Mouse (Mus musculus) heart, postnatal 36 days (tissue): ENCODE data around the gene Map6d1. TPM values are rescaled to one million over a fixed set of nuclear protein-coding genes. Genes with fewer than 3 reads are reported as not detected.
A peak's percentile ranks its signal among the peaks of the same experiment; 100 is the strongest.

ENCODE experiments used
- DNase-seq, 2 experiments: peaks; one replicate each; pipeline ENCODE4 v3.0.0; 2021 to 2022
- intact Hi-C: fragments of 180-260 bp; cut with DNase I; formaldehyde crosslinking; loops from one replicate; pipeline ENCODE4 v1.15.1; 2025
- total RNA-seq, 2 experiments: library from RNA; stranded (reverse); gene quantifications; 2 replicates each; pipeline ENCODE4 v1.2.3; 2021

Gene Map6d1
- total RNA-seq, 2 experiments from 2014 or later = 1.3 to 1.5 TPM

DNA sequence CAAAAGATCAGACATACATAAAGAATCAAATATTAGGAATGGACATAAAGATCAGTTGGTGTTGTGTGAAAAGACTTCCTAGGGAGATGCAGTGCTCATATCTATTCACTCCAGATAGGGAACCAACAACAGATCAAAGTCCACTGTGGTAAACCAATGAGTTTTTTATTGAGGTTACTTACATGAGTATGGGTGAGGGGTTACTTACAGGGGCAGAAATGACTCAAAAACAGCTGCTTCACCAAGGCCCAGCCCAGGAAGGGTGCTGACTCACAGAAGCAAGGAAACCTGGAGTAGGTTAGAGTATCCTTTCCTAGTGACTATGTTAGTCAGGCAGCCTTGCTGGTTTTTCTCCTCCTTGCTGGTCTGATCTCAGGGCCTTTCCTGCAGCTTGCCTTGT, 49.1 kb downstream of the Map6d1 start:
- intact Hi-C loops = no loop called here
- no peak for DNase-seq

DNA sequence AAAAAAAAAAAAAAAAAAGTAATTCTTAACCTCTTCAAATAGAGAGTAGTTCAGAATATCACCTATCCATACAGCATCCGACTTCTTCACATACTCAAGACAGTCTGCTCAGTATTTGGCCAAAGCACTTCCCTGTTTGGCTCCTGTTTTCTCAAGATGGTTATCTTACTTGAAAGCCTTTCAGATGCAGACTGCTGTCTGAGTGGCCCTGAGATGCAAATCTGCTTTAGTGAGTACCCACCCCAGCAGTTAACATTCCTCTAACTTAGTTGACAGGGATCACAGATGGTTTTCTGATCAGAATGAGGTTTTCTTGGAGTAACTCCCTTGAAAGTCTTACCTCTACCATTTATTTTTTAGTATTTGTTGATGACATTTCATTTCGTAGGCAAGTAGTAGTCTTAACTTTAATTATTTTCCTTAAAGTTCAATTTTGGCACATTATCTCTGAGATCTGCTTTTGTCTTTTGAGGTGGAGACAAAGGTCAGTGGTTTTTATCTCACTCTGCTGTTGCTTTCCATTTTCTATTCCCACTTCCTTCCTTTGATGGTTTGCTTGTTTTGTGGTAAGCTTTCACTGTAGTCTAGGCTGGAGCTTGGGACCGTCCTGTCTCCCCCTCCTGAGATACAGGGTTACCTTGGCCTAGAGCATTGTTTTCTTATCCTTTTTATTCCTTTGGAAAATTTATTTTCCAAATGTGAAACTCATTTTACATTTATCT, 49.8 kb downstream of the Map6d1 start:
- intact Hi-C loops = no loop called here
- DNase-seq = no peak

DNA sequence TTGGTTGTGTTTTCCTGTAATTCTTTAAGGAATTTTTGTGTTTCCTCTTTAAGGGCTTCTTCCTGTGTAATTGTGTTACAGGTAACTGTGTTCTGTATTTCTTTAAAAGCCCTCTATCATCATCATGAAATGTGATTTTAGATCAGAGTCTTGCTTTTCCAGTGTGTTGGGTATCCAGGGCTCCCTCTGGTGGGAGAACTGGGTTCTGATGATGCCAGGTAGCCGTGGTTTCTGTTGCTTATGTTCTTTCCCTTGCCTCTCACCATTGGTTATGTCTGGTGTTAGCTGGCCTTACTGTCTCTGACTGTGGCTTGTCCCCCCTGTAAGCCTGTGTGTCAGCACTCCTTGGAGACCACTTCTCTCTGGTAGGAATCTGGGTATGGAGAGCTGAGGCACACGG, 55.8 kb downstream of the Map6d1 start:
- DNase-seq = peak; percentile 15 to 19
- intact Hi-C loops = loop anchor here (5.0 to 10.0 kb wide), 2 partner anchors 88 to 461 kb away; partner anchors contain the start of gene Klhl24

Other genes with a start within 250 kb of the Map6d1 start
- 100 to 1,000 TPM; 344 to 350 TPM for gene Klhl24, start 143.8 kb downstream of the Map6d1 start, total RNA-seq
- gene Yeats2, start 100.3 kb downstream of the Map6d1 start, total RNA-seq = 10 to 100 TPM; 10.3 to 12.3 TPM
- 10 to 100 TPM; 85.2 to 87.5 TPM for gene Parl, start 61.0 kb upstream of the Map6d1 start, total RNA-seq
- gene Cyp2ab1, start 84.0 kb upstream of the Map6d1 start, total RNA-seq = 1 to 10 TPM in 1 of 2 experiments, under 1 TPM in 1; 0.89 to 1.6 TPM
- 10 to 100 TPM; 32.2 to 34.5 TPM for gene Abcc5, start 185.0 kb upstream of the Map6d1 start, total RNA-seq